Mouse (Mus musculus) MEL (cell line): Measurements from ENCODE around the gene Iqck. TPM values are rescaled to one million over a fixed set of nuclear protein-coding genes. Genes with fewer than 3 reads are reported as not detected.

Experiments used
- DNase-seq: peaks from one replicate; pipeline ENCODE4 v3.0.0; 2011; ENCODE audit warnings: low read depth, low spot score
- H3K27ac ChIP-seq: 2 replicates; pipeline ENCODE4 v1.5.1; 2012; ENCODE audit warnings: low read depth, mild to moderate bottlenecking, control low read depth, low read length, moderate library complexity; ENCODE audit not compliant: control insufficient read depth
- H3K27me3 ChIP-seq, 2 experiments: fragments of 150-350 bp in 1 of 2; sonication (generic) in 1 of 2; 2 replicates each; pipeline ENCODE4 v1.6.1; 2012; ENCODE audit warnings: low read length in 2 of 2, mild to moderate bottlenecking in 2 of 2, improper control_type of control experiment in 1 of 2, moderate library complexity in 1 of 2; ENCODE audit not compliant: insufficient read depth in 2 of 2, control insufficient read depth in 1 of 2
- H3K36me3 ChIP-seq, 2 experiments: 2 replicates each; pipeline ENCODE4 v1.6.1; 2012 to 2014; ENCODE audit warnings: low read length in 2 of 2, improper control_type of control experiment in 1 of 2, inconsistent platforms in 1 of 2, mild to moderate bottlenecking in 1 of 2; ENCODE audit not compliant: insufficient read depth in 2 of 2, control insufficient read depth in 1 of 2
- H3K4me1 ChIP-seq, 2 experiments: fragments of 150-350 bp in 1 of 2; sonication (generic) in 1 of 2; 2 replicates each; pipeline ENCODE4 v1.6.1; 2012; ENCODE audit warnings: low read length in 2 of 2, improper control_type of control experiment in 1 of 2, mild to moderate bottlenecking in 1 of 2; ENCODE audit not compliant: insufficient read depth in 2 of 2, control insufficient read depth in 1 of 2
- H3K4me3 ChIP-seq, 2 experiments: fragments of 150-350 bp in 1 of 2; sonication (generic) in 1 of 2; 2 replicates each; pipeline ENCODE4 v1.5.1; 2012; ENCODE audit warnings: low read depth in 2 of 2, low read length in 2 of 2, mild to moderate bottlenecking in 2 of 2, moderate library complexity in 2 of 2, control low read depth in 1 of 2, improper control_type of control experiment in 1 of 2; ENCODE audit not compliant: control insufficient read depth in 1 of 2, insufficient read depth in 1 of 2
- H3K79me2 ChIP-seq: 2 replicates; pipeline ENCODE4 v1.6.1; 2012; ENCODE audit warnings: mild to moderate bottlenecking, low read length, moderate library complexity; ENCODE audit not compliant: control insufficient read depth, poor library complexity, insufficient read depth
- H3K9ac ChIP-seq: 2 replicates; pipeline ENCODE4 v1.6.1; 2012; ENCODE audit warnings: low read depth, mild to moderate bottlenecking, control low read depth, low read length, moderate library complexity; ENCODE audit not compliant: control insufficient read depth, poor library complexity, severe bottlenecking
- H3K9me3 ChIP-seq: fragments of 150-350 bp; sonication (generic); replicated peaks from 2 replicates; pipeline ENCODE4 v1.6.1; 2012; ENCODE audit warnings: mild to moderate bottlenecking, low read length, improper control_type of control experiment, moderate library complexity; ENCODE audit not compliant: insufficient read depth
- BHLHE40 ChIP-seq: IDR thresholded peaks from 2 replicates; pipeline ENCODE4 v1.6.1; 2012; ENCODE audit warnings: low read depth, mild to moderate bottlenecking, inconsistent platforms, low read length, improper control_type of control experiment, borderline replicate concordance
- CHD1 ChIP-seq: IDR thresholded peaks from 2 replicates; pipeline ENCODE4 v1.6.1; 2012; ENCODE audit warnings: low read depth, mild to moderate bottlenecking, inconsistent platforms, low read length, improper control_type of control experiment
- CHD2 ChIP-seq: IDR thresholded peaks from 2 replicates; pipeline ENCODE4 v1.6.1; 2011; ENCODE audit warnings: low read length, improper control_type of control experiment
- CTCF ChIP-seq, 3 experiments: IDR thresholded peaks in 2 of 3; conservative IDR thresholded peaks in 1 of 3; 2 replicates each; pipeline ENCODE4 v1.5.1; 2011 to 2012; ENCODE audit warnings: low read length in 3 of 3, low read depth in 2 of 3, mild to moderate bottlenecking in 2 of 3, improper control_type of control experiment in 1 of 3, inconsistent platforms in 1 of 3, mixed read lengths in 1 of 3, moderate library complexity in 1 of 3; ENCODE audit not compliant: control insufficient read depth in 1 of 3, insufficient read depth in 1 of 3, poor library complexity in 1 of 3, severe bottlenecking in 1 of 3
- E2F4 ChIP-seq: IDR thresholded peaks from 2 replicates; pipeline ENCODE4 v1.6.1; 2011; ENCODE audit warnings: low read depth, low read length, improper control_type of control experiment, borderline replicate concordance
- ELF1 ChIP-seq: IDR thresholded peaks from 2 replicates; pipeline ENCODE4 v1.6.1; 2014; ENCODE audit warnings: low read depth, mild to moderate bottlenecking, inconsistent platforms, low read length, improper control_type of control experiment, moderate library complexity
- EP300 ChIP-seq, 2 experiments: IDR thresholded peaks; 2 replicates each; pipeline ENCODE4 v1.6.1; 2011; ENCODE audit warnings: improper control_type of control experiment in 2 of 2, low read length in 2 of 2, low read depth in 1 of 2, mild to moderate bottlenecking in 1 of 2
- ETS1 ChIP-seq: IDR thresholded peaks from 2 replicates; pipeline ENCODE4 v1.6.1; 2012; ENCODE audit warnings: low read depth, mild to moderate bottlenecking, inconsistent platforms, low read length, improper control_type of control experiment, moderate library complexity
- HCFC1 ChIP-seq: IDR thresholded peaks from 2 replicates; pipeline ENCODE4 v1.6.1; 2012; ENCODE audit warnings: low read depth, mild to moderate bottlenecking, inconsistent platforms, low read length, improper control_type of control experiment, moderate library complexity
- MAFK ChIP-seq: IDR thresholded peaks from 2 replicates; pipeline ENCODE4 v1.6.1; 2011; ENCODE audit warnings: low read depth, mild to moderate bottlenecking, low read length, improper control_type of control experiment, borderline replicate concordance
- MAX ChIP-seq: IDR thresholded peaks from 2 replicates; pipeline ENCODE4 v1.6.1; 2011; ENCODE audit warnings: low read length, improper control_type of control experiment
- MEF2A ChIP-seq: IDR thresholded peaks from 2 replicates; pipeline ENCODE4 v1.6.1; 2014; ENCODE audit warnings: low read depth, mild to moderate bottlenecking, inconsistent platforms, low read length, improper control_type of control experiment; ENCODE audit not compliant: poor library complexity, insufficient replicate concordance, severe bottlenecking; ENCODE audit errors: extremely low read depth
- MXI1 ChIP-seq: IDR thresholded peaks from 2 replicates; pipeline ENCODE4 v1.6.1; 2011; ENCODE audit warnings: mild to moderate bottlenecking, low read depth, low read length, improper control_type of control experiment
- MYB ChIP-seq: IDR thresholded peaks from 2 replicates; pipeline ENCODE4 v1.6.1; 2011; ENCODE audit warnings: mild to moderate bottlenecking, low read depth, low read length, improper control_type of control experiment
- NELFE ChIP-seq: IDR thresholded peaks from 2 replicates; pipeline ENCODE4 v1.6.1; 2011; ENCODE audit warnings: low read depth, low read length, improper control_type of control experiment
- NRF1 ChIP-seq: IDR thresholded peaks from 2 replicates; pipeline ENCODE4 v1.6.1; 2014; ENCODE audit warnings: low read depth, mild to moderate bottlenecking, inconsistent platforms, low read length, improper control_type of control experiment, moderate library complexity; ENCODE audit not compliant: poor library complexity, insufficient read depth, severe bottlenecking
- POLR2AphosphoS2 ChIP-seq: IDR thresholded peaks from 2 replicates; pipeline ENCODE4 v1.6.1; 2011; ENCODE audit warnings: low read length, improper control_type of control experiment
- POLR2AphosphoS5 ChIP-seq: IDR thresholded peaks from 2 replicates; pipeline ENCODE4 v1.6.1; 2012; ENCODE audit warnings: low read depth, borderline replicate concordance, mild to moderate bottlenecking, inconsistent platforms, low read length, moderate library complexity, mixed read lengths
- RAD21 ChIP-seq: IDR thresholded peaks from 2 replicates; pipeline ENCODE4 v1.6.1; 2011; ENCODE audit warnings: mild to moderate bottlenecking, low read depth, low read length, improper control_type of control experiment
- RCOR1 ChIP-seq: IDR thresholded peaks from 2 replicates; pipeline ENCODE4 v1.6.1; 2012; ENCODE audit warnings: low read depth, mild to moderate bottlenecking, inconsistent platforms, low read length, improper control_type of control experiment
- SIN3A ChIP-seq: IDR thresholded peaks from 2 replicates; pipeline ENCODE4 v1.6.1; 2012; ENCODE audit warnings: low read length, improper control_type of control experiment, inconsistent platforms
- SMC3 ChIP-seq: IDR thresholded peaks from 2 replicates; pipeline ENCODE4 v1.6.1; 2011; ENCODE audit warnings: low read depth, low read length, improper control_type of control experiment
- TCF12 ChIP-seq: IDR thresholded peaks from 2 replicates; pipeline ENCODE4 v1.6.1; 2014; ENCODE audit warnings: low read depth, mild to moderate bottlenecking, inconsistent platforms, low read length, improper control_type of control experiment, moderate library complexity
- UBTF ChIP-seq: IDR thresholded peaks from 2 replicates; pipeline ENCODE4 v1.6.1; 2012; ENCODE audit warnings: low read depth, mild to moderate bottlenecking, inconsistent platforms, low read length, improper control_type of control experiment, moderate library complexity, borderline replicate concordance; ENCODE audit not compliant: insufficient read depth
- ZKSCAN1 ChIP-seq: IDR thresholded peaks from 2 replicates; pipeline ENCODE4 v1.6.1; 2012; ENCODE audit warnings: low read depth, mild to moderate bottlenecking, inconsistent platforms, low read length, improper control_type of control experiment, moderate library complexity
- polyA plus RNA-seq, 2 experiments: library from polyadenylated mRNA; stranded (reverse) in 1 of 2; unstranded in 1 of 2; fragments of >175 nt in 1 of 2; fragments of >200 nt in 1 of 2; gene quantifications; 2 replicates each; pipeline versions ENCODE4 v1.2.1 to v1.2.4; 2012; ENCODE audit warnings: low replicate concordance in 2 of 2, low read depth in 1 of 2; ENCODE audit not compliant: insufficient read length in 2 of 2, insufficient read depth in 1 of 2, missing spikeins in 1 of 2
- total RNA-seq: library from RNA; depleted of rRNA; stranded (reverse); fragments of 300-350 nt; gene quantifications from 2 replicates; pipeline ENCODE4 v1.2.3, GENCODE M21; 2012

Gene Iqck
- total and polyA plus RNA-seq, 3 experiments, result 0.39 to 0.40 TPM; not detected in 1

DNA sequence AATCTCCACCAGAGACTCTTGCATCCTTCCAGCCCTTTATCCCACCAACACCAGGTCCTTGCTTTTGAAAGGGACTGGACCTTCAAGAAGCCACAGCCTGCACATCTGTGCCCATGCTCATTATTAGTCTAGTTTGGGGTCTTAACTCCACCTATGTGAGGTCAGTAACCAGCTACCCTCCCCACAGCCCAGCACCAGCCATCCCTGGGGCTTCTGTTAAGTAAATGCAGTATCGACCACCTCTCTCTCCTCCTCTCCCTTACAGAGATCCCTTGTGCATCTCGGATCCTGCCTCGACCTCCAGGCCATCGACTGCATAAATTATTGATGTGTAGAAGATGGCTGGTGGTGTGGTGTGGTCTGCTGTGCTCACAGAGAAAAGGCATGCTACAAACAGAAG is 130.8 kb downstream of the Iqck start:
- Histone ChIP-seq H3K4me3 (no peak overlapping the region), H3K4me1 (no peaks in the 10 kb centered on the region), H3K27me3 (no peaks in the 10 kb centered on the region; a peak in 1 of 4 replicates), H3K9ac (no peak overlapping the region), H3K27ac (no peak overlapping the region), H3K79me2 (no peaks in the 10 kb centered on the region), H3K36me3 (no peaks in the 10 kb centered on the region), H3K9me3 (no peaks in the 10 kb centered on the region)
- TF ChIP-seq POLR2AphosphoS2 (no peak), ETS1 (no peak), MAX (no peak), ZKSCAN1 (no peak), RCOR1 (no peak), EP300 (IDR thresholded peaks at IDR 0.05; ENCODE audit: low read depth in 1 of 2, low read length in 2 of 2) (no peak), POLR2AphosphoS5 (no peak), E2F4 (no peak), UBTF (no peak), MXI1 (no peak), RAD21 (no peak), CHD1 (no peak), MAFK (no peak), TCF12 (no peak)
- no peak for DNase-seq

DNA sequence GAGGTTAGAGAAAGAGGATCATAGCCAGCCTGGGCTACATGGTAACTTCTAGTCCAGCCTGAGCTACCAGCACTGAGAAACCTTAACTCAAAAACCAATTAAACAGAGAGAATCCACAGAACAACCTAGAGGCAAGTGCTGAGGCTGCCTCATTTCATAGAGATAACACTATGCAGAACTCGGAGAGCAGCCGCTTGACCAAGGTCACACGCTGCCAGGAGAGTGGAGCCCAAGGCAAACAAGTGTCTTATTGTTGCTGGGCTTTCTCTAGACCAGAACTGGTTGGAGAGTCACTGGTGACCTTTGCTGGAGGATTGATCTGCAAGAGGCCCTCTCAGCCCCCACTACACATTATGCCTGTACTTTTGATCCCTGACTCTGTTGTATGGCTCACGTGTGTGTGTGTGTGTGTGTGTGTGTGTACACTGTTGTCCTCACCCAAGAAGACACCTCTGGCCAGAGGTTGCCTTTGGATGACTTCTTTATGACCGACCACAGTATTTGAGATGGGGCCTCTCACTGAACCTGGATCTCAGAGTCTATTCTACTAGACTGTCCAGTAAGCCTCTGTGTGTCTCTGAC is 133.8 kb downstream of the Iqck start:
- DNase-seq, result no peak
- Histone ChIP-seq H3K79me2 (no peaks in the 10 kb centered on the region), H3K27me3 (no peaks in the 10 kb centered on the region; a peak in 1 of 4 replicates), H3K4me3 (no peak overlapping the region), H3K36me3 (no peaks in the 10 kb centered on the region), H3K4me1 (no peaks in the 10 kb centered on the region), H3K9me3 (no peaks in the 10 kb centered on the region), H3K9ac (no peak overlapping the region), H3K27ac (no peak overlapping the region)
- no peak for TF ChIP-seq MAFK
- no peak for TF ChIP-seq MYB
- no peak for TF ChIP-seq POLR2AphosphoS2
- TF ChIP-seq EP300 (IDR thresholded peaks at IDR 0.05; ENCODE audit: low read depth in 1 of 2, low read length in 2 of 2), result no peak
- no peak for TF ChIP-seq CHD2
- no peak for TF ChIP-seq BHLHE40
- no peak for TF ChIP-seq NRF1
- no peak for TF ChIP-seq SIN3A
- TF ChIP-seq E2F4, result no peak
- no peak for TF ChIP-seq HCFC1
- TF ChIP-seq MXI1, result no peak
- TF ChIP-seq NELFE, result no peak
- TF ChIP-seq SMC3, result no peak
- no peak for TF ChIP-seq CTCF (IDR thresholded peaks at IDR 0.05 in 2 of 3, conservative IDR thresholded peaks at IDR 0.05 in 1 of 3; ENCODE audit: control insufficient read depth in 1 of 3, insufficient read depth in 1 of 3, low read depth in 2 of 3, low read length in 3 of 3, poor library complexity in 1 of 3, severe bottlenecking in 1 of 3)
- no peak for TF ChIP-seq RAD21
- no peak for TF ChIP-seq MEF2A
- TF ChIP-seq ELF1, result no peak
- no peak for TF ChIP-seq RCOR1
- no peak for TF ChIP-seq MAX
